Mouse (Mus musculus) T-helper 2 cell (primary cell): ENCODE results near the gene Psd.

Experiments used
- in situ Hi-C: fragments of 300-600 bp; cut with MboI, MseI; formaldehyde crosslinking; loops from one replicate; pipeline ENCODE4 v1.15.1; 2025; ENCODE audit warnings: high pct_unique_total_duplicates

Psd gene

DNA sequence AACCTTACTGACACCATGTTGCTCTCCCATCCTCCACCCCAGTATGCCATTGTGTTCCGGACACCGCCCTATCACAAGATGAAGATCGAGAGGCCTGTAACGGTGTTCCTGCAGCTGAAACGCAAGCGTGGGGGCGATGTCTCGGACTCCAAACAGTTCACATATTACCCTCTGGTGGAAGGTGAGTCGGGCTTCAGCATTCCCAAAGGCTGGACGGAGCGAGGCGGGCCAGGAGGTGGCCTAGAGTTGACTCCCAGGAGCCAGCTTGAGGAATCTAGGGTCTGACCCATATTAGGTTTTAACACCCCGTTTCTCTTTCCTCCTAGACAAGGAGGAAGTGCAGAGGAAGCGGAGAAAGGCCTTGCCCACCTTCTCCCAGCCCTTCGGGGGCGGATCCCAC is 18.7 kb downstream of the Psd start:
- in situ Hi-C loops = loop anchor here (10.0 kb wide), 2 partner anchors 174 to 1274 kb away; partner anchors contain the start of gene Elovl3

GRCm38 (mm10) chr19:46307781-46308180 is 19.2 kb downstream of the Psd start:
- in situ Hi-C loops = loop anchor here (10.0 kb wide), 2 partner anchors 173 to 1273 kb away; partner anchors contain the start of gene Elovl3

DNA sequence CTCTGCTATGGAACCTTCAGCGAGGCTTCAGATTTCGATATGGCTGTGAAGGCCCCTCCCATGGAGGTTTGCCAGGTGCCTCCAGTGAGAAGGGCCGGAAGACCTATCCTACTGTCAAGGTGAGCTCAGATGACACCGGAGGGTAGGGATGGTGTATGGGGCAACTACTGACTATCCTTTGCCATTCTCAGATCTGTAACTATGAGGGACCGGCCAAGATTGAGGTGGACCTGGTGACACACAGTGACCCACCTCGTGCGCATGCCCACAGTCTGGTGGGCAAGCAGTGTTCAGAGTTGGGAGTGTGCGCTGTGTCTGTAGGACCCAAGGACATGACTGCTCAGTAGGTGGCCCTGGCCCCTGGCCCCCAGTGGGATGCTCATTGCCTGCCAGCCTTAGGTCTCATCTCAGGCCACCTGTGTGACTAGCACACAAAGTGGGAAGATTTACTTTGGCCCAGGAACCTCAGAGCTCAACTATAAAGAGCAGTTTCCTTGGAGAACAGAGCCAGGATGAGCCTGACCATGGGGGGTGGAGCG is 20.1 kb downstream of the Psd start:
- in situ Hi-C loops = loop anchor here (10.0 kb wide), 2 partner anchors 172 to 1272 kb away; partner anchors contain the start of gene Elovl3

GRCm38 (mm10) chr19:46306268-46306610 is 20.7 kb downstream of the Psd start:
- in situ Hi-C loops = loop anchor here (10.0 kb wide), 2 partner anchors 171 to 1271 kb away; partner anchors contain the start of gene Elovl3

GRCm38 (mm10) chr19:46305432-46306267 is 21.3 kb downstream of the Psd start:
- in situ Hi-C loops = loop anchor here (10.0 kb wide), 2 partner anchors 171 to 1271 kb away; partner anchors contain the start of gene Elovl3

DNA sequence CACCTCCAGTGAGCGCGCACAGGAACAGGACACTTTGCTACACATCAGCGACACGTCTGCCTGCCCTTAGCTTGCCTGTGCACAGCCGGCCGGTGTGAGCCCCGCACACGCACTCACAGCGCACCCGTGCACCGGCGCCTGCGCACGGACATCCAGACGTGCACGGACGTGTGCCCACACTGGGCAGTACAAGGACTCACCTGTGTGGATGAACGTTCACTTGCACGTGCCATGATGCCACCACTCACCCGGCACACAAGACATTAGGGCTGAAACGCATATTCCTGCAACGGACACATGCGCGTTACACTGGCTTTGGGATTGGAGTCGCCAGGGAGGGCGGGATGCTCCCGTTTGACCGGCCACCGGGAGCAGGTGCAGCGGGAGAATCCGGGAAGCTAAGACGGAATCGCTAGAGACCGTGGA is 22.0 kb downstream of the Psd start:
- in situ Hi-C loops = loop anchor here (10.0 kb wide), 2 partner anchors 170 to 1270 kb away; partner anchors contain the start of gene Elovl3

DNA sequence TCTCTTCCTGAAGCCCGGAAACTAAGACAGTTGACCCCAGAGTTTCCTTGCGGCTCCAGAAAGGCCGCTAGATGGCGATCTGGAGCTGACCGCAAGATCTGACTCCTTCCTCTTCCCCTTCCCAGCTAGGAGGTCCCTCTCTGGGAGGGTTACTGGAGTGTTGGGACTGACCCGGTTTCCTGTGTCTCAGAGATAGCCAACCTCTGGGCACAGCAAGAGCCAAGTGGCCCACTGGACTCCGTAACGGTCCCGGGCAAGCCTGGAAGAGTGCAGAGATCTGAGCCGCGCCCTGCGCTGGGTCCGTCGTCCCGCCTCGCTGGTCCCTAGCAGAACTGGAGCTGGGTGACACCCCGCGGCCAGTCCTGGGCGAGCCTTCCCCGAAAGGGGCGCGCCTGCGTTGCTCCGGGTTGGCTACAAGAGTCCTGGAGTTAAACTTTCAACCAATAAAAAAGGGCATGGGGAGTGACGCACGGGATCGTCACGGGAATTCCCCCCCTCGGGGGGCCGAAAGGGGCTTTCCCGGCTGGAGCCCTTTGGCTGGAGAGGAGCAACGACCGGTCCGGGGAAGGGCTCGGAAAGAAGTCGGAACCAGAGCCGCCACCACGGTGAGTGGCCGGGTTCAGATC is 22.6 kb downstream of the Psd start, which contains the start of gene Nfkb2:
Gene Nfkb2, plus strand, starts transcription at position 105 of the 626 bp plus-strand sequence.
- in situ Hi-C loops = loop anchor here (10.0 kb wide), 2 partner anchors 170 to 1270 kb away; partner anchors contain the start of gene Elovl3

- in situ Hi-C loops = loop anchor here (10.0 kb wide), 2 partner anchors 169 to 1269 kb away; partner anchors contain the start of gene Elovl3
Observed at GRCm38 (mm10) chr19:46303251-46304215, 23.4 kb downstream of the Psd start.

DNA sequence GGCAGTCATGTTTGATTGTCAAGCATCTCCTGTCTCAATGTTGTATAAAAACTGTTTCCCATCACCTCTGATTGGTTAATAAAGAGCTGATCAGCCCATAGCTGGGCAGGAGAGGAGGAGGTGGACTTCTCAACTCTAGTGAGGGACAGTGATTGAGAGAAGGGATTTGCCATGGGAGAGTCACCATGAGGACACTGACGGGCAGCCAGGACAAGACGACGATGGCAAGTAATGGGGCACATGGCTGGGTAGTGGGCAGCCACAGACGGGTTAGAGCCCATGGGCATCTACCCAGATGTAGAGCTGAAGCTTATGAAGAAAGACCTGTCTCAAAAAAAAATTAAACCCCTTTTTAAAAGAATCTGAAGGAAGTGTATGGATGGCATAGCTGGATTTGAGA is 24.4 kb downstream of the Psd start:
- in situ Hi-C loops = loop anchor here (10.0 kb wide), 2 partner anchors 168 to 1268 kb away; partner anchors contain the start of gene Elovl3

- in situ Hi-C loops = loop anchor here (10.0 kb wide), 2 partner anchors 166 to 1266 kb away; partner anchors contain the start of gene Elovl3
Observed at GRCm38 (mm10) chr19:46300294-46301045, 26.5 kb downstream of the Psd start.

DNA sequence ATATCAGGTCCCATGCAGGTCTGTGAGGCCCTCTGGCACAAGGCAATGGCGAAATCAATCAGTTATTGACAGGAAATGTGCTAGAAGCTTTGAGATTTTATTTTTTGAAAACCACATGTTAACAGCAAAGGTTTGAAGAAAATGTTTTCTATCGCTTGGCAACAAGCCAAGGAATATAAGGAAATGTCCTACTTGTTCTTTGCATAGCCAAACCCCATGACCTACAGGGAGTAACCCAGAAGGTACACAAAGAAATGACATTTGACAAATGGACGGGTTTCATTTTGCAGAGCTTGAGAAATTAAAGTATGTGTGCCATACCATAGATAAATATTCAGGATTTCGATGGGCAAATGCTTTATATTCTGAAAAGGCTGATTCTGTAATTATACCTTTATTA is 30.0 kb downstream of the Psd start:
- in situ Hi-C loops = no loop called here

- in situ Hi-C loops = no loop called here
Observed at GRCm38 (mm10) chr19:46290535-46291105, 36.3 kb downstream of the Psd start.

GRCm38 (mm10) chr19:46287566-46287965 is 39.4 kb downstream of the Psd start:
- in situ Hi-C loops = no loop called here

DNA sequence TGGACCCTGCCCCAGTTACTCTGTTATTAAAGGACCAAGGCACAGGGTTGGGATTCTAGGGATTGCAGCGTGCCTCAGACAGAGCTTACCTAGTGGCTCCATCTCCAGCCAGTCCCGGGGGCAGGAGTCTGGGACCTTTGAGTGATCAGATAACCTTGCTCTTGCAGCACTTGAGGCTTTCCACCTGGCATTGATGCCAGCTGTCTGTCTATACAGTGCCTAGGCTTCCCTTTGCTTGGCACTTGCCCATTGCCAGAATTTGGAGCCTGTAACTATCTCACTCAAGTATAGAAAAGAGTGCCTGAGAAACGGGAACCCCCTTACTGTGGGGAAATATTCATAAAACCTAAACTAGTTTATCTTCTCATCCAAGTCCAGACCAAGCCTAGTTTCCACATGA is 40.0 kb downstream of the Psd start:
- in situ Hi-C loops = no loop called here

GRCm38 (mm10) chr19:46286047-46286446 is 40.9 kb downstream of the Psd start:
- in situ Hi-C loops = no loop called here

- in situ Hi-C loops = no loop called here
Observed at GRCm38 (mm10) chr19:46285631-46286030, 41.3 kb downstream of the Psd start.

- in situ Hi-C loops = no loop called here
Observed at GRCm38 (mm10) chr19:46284686-46285085, 42.3 kb downstream of the Psd start.

DNA sequence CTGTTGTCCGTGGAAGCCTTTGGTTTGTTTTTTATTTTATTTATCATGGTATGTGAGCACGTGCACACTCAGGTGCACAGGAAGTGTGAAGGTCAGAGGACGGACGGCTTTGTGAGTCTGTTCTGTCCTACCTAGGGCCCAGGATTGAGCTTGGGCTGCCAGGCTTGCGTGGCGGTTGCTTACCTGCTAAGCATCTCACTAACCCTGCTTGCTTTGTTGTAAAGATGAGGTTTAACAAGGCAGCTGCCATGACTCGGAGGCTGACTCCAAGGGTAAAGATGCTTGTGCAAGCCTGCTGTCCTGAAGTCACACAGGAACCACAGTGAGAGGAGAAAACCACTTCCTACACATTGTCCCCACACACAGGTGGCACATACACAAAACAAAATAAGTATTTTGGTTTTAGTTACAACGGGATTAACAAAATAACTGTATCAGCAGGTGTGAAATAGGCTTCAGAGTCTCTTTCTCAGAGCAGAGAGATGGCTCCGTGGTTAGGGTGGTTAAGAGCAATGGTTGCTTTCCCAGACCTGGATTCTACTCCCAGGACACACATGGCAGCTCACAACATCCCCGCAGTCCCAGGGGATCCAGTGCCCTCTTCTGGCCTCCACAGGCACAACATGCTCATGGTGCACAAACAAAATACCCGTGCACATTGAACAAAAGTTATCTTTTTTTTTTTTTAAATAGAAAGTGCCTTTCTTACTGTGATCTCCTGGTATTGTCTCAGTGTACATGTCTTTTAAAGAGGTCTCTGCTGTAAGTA is 44.7 kb downstream of the Psd start:
- in situ Hi-C loops = no loop called here

DNA sequence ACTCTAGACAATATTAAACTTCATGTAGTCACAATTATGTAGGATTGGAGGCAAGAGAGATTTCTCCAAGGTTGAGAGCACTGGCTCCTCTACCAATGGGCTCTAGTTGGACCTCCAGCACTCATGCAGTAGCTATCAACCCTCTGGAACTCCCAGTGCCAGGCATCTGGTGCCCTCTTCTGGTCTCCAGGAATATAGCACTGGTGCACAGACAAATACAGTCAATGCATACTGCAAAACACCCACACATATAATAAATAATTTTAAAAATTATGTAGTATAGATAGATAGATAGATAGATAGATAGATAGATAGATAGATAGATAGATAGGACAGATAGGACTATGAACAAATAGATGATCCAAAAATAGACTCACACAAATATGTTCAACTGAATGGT is 51.6 kb downstream of the Psd start:
- in situ Hi-C loops = no loop called here
